In genomic region chr13:34383416-34383815, GRCm38 (mm10) we compare ENCODE assay signal across 23 mouse cellular contexts.
"Had no signal": no experiment of that assay in that cellular context is flagged by ENCODE, and none has a peak within 500 bp of the region (broad histone marks: within the 10 kb centered on the region; RNA-seq: fewer than 3 reads in every experiment).

No protein-coding gene starts in this region.

- H3K27me3 ChIP-seq: neural tube, embryonic 12.5 days; neural tube, embryonic 15.5 days; stomach, embryonic 15.5 days had no signal

- ATAC-seq: intestine, postnatal 0 days; liver, embryonic 12.5 days had no signal

- H3K36me3 ChIP-seq: limb, embryonic 10.5 days; limb, embryonic 13.5 days; liver, embryonic 12.5 days; liver, embryonic 15.5 days; neural tube, embryonic 12.5 days; neural tube, embryonic 15.5 days; stomach, embryonic 15.5 days had no signal

- H3K4me3 ChIP-seq: layer of hippocampus, adult 2 months; limb, embryonic 10.5 days; limb, embryonic 13.5 days; liver, embryonic 12.5 days; liver, embryonic 15.5 days; neural tube, embryonic 12.5 days; neural tube, embryonic 15.5 days; stomach, embryonic 15.5 days had no signal

- H3K9ac ChIP-seq: limb, embryonic 13.5 days; liver, embryonic 12.5 days; liver, embryonic 15.5 days; neural tube, embryonic 12.5 days; neural tube, embryonic 15.5 days; stomach, embryonic 15.5 days had no signal

- H3K4me1 ChIP-seq: liver, embryonic 12.5 days; liver, embryonic 15.5 days; neural tube, embryonic 12.5 days; neural tube, embryonic 15.5 days; stomach, embryonic 15.5 days had no signal

- H3K27ac ChIP-seq: kidney, postnatal 0 days; layer of hippocampus, adult 2 months; limb, embryonic 10.5 days; limb, embryonic 13.5 days; liver, embryonic 12.5 days; liver, embryonic 15.5 days; neural tube, embryonic 12.5 days; neural tube, embryonic 15.5 days; stomach, embryonic 15.5 days had no signal

- H3K9me3 ChIP-seq: limb, embryonic 10.5 days; limb, embryonic 13.5 days; liver, embryonic 12.5 days; liver, embryonic 15.5 days; neural tube, embryonic 12.5 days; neural tube, embryonic 15.5 days; stomach, embryonic 15.5 days had no signal

- H3K4me2 ChIP-seq: limb, embryonic 13.5 days; liver, embryonic 12.5 days; liver, embryonic 15.5 days; midbrain, embryonic 11.5 days; neural tube, embryonic 12.5 days; neural tube, embryonic 15.5 days; stomach, embryonic 15.5 days had no signal

- DNase-seq: kidney, adult 2 months; kidney, postnatal 25 days; layer of hippocampus, adult 9-11 months; liver; lung, postnatal 36 days; midbrain, embryonic 14.5 days; right cerebral cortex, adult 18-20 months; right cerebral cortex, postnatal 14 days; right cerebral cortex, postnatal 4 days; thymus, adult 2 months; thymus, postnatal 14 days; thymus, postnatal 4 days had no signal
